Mouse (Mus musculus) kidney, adult 2 months (tissue): ENCODE results near the gene Elavl1. TPM values are rescaled to one million over a fixed set of nuclear protein-coding genes. Genes with fewer than 3 reads are reported as not detected.

Source experiments
- DNase-seq: peaks from one replicate; pipeline ENCODE4 v3.0.0; 2021
- H3K27ac ChIP-seq: fragments of 200-500 bp; 2 replicates; pipeline ENCODE4 v1.5.1; 2012; ENCODE audit warnings: low read depth, low read length, control low read depth, inconsistent platforms; ENCODE audit not compliant: insufficient read depth
- H3K27me3 ChIP-seq: fragments of 200-500 bp; replicated peaks from 2 replicates; pipeline ENCODE4 v1.6.1; 2012; ENCODE audit warnings: mild to moderate bottlenecking, moderate library complexity, low read length, inconsistent platforms; ENCODE audit not compliant: control insufficient read depth, insufficient read depth
- H3K36me3 ChIP-seq: fragments of 200-500 bp; 2 replicates; pipeline ENCODE4 v1.6.1; 2012; ENCODE audit warnings: mild to moderate bottlenecking, moderate library complexity, low read length, inconsistent platforms; ENCODE audit not compliant: control insufficient read depth, insufficient read depth
- H3K4me1 ChIP-seq: fragments of 200-500 bp; 2 replicates; pipeline ENCODE4 v1.6.1; 2011; ENCODE audit warnings: low read length; ENCODE audit not compliant: control insufficient read depth, insufficient read depth
- H3K4me3 ChIP-seq: fragments of 200-500 bp; 2 replicates; pipeline ENCODE4 v1.5.1; 2011; ENCODE audit warnings: mild to moderate bottlenecking, low read depth, low read length, control low read depth; ENCODE audit not compliant: insufficient read depth
- CTCF ChIP-seq: fragments of 200-500 bp; conservative IDR thresholded peaks from 2 replicates; pipeline ENCODE4 v1.5.1; 2011; ENCODE audit warnings: low read depth, mild to moderate bottlenecking, control low read depth, low read length, moderate library complexity, mixed read lengths; ENCODE audit not compliant: insufficient read depth, insufficient read length
- POLR2A ChIP-seq: fragments of 200-500 bp; IDR thresholded peaks from one replicate; pipeline ENCODE4 v1.6.1; 2011; ENCODE audit warnings: low read depth, low read length, control low read depth
- WGBS: fragments of 180-500 bp; shearing (Covaris S2); methylation state at CpG from one replicate; pipeline ENCODE4 v1.1.7; 2018; 5-methylcytosine and 5-hydroxymethylcytosine counted together
- polyA plus RNA-seq: library from polyadenylated mRNA; depleted of rRNA; stranded (reverse); fragments of >200 nt; gene quantifications from 2 replicates; pipeline ENCODE4 v1.2.3, GENCODE M21; 2012

Gene Elavl1
- polyA plus RNA-seq, 1 experiment = 35.9 TPM

DNA sequence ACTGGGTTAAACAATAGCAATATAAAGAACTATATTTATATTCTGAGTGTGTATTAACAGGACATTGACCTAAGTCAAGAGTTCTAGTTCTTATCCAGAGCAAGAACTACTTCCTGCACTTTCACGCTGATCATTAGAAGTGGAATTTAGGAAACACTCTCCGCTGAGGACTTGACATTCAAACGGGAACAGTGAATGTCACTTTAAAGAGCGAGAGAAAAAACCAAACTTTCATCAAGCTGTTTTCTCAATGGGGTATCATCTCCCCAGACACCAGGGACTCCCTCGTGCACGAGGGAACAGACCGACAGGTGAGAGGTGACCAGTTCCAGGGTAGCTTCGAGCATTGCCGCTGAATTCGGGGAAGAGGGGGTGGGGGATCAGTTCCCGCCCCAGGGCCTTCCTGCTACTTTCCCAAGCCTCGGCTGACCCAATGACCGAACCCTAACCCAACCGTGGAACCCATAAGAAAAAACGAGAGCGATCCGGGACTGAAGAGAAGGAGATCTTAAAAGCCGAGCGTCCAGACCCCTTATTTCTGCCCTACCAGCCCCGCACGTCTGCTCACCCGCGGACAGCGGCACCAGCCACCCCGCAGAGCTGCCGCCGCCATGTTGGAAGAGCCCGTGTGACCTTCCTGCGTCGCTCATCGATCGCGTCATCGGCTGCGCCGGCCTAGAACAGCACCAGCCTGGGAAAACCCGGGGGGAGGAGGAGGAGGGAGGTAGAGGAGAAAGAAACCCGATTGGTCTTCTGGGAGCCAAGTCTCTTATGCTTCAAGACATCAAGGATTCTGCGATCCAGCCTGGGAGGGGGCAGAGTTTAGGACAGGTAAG is 49.7 kb downstream of the Elavl1 start, which contains the start of gene Timm44:
Gene Timm44, minus strand, starts transcription at position 639 of the 836 bp plus-strand sequence.
- DNase-seq = peak; percentile 98
- Histone ChIP-seq H3K36me3 (no peaks in the 10 kb centered on the region; the same call in 1 of the 2 replicates), H3K4me1 (peaks cover 9% of the 10 kb centered on the region; the same call in 1 of the 2 replicates), H3K27ac (peak within 1 kb of the TSS; percentile 48), H3K27me3 (no peaks in the 10 kb centered on the region), H3K4me3 (peak within 1 kb of the TSS; percentile 88)
- WGBS = under 1% methylated on average over 39 of the region's 39 CpGs
- peak; percentile 6 for TF ChIP-seq POLR2A
- TF ChIP-seq CTCF = no peak

DNA sequence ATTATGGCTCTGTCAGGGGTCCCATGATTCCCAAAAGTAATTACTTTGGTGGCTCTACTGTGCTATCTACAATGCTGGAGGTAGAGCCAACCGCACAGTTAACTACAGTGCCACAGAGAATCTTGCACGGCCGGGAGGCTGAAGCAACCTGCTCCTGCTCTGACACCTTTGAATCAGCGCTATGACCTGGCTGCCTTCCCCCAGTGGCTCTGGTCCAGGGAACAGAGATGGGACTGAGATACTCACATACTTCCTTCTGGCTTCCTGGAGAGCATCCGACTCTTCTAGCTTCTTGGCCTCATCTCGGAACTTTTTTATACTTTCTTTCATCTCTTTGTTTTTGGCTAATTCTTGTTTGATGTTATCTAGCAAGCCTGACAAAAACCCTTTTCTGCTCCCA is 55.6 kb downstream of the Elavl1 start:
- H3K36me3 ChIP-seq = no peaks in the 10 kb centered on the region; the same call in 1 of the 2 replicates
- H3K27ac ChIP-seq = no peak overlapping the region
- WGBS = 85% methylated on average over 6 of the region's 6 CpGs

DNA sequence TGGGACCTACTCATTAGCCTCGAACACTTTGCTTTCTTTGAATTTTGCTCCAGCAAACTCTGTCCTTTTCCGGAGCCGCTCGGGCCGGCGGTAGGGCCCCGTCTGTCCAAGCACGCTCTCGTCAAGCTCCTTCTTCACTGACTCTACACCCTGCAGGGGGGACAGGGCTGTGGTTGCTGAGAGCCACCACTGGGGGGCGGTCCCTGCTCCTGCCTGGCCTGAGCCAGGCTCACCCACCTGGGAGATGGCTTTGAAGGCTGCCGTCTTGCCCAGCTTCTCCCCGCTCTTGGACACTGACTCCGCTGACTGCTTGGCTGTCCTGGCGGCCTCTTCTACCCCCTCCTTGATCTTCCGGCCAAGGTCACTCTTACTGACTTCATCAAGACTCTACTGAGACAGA is 57.6 kb downstream of the Elavl1 start:
- WGBS = 75% methylated on average over 15 of the region's 15 CpGs
- no peaks in the 10 kb centered on the region for H3K27me3 ChIP-seq
- no peaks in the 10 kb centered on the region; the same call in 1 of the 2 replicates for H3K36me3 ChIP-seq
- H3K4me1 ChIP-seq = no peaks in the 10 kb centered on the region
- no peak overlapping the region for H3K27ac ChIP-seq
- DNase-seq = peak; percentile 28
- H3K4me3 ChIP-seq = no peak overlapping the region
- no peak for TF ChIP-seq POLR2A
- TF ChIP-seq CTCF = peak; percentile 37; the same call in 1 of the 2 replicates

More for the DNA sequence above, 55.6 kb downstream of the Elavl1 start:
- no peak for DNase-seq
- H3K4me3 ChIP-seq = no peak overlapping the region
- TF ChIP-seq POLR2A = no peak
- TF ChIP-seq CTCF = no peak
- H3K27me3 ChIP-seq = no peaks in the 10 kb centered on the region
- H3K4me1 ChIP-seq = peaks cover 4% of the 10 kb centered on the region; the same call in 1 of the 2 replicates

DNA sequence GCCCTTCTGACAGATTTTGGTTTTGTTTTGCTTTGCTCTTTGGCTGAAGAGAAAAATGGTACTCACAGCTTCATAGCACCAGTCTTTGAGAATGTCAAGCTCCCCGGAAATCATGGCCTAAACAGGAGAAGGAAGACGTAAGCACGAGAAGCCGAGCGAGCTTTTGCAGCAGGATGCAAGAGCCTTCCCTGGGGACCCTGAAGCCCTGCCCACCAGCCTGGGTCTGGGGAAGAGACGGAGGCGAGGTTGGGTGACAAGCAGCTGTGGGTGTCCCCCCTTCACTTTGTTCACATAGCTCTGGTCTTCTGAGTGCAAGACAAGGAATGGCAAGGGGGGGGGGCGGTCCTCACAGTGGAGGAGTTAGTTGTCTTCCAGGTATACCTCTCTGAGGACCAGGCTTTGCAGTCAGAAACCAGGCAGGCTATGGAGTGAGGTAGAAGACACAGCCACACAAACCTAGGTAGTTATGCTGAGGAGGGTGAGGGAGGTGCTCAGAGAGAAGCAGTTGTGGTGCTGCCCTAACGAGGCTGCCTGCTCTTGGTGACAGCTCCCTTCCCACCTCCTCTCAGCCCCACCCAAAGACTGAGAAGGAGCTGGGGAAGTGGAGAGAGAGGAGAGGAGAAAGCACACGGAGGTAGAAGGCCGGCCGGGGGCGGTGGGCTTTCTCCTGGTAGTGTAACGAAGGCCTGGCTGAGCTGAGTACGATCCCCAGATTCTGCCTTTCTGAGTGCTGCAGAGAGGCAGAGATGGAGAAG is 59.9 kb downstream of the Elavl1 start:
- Histone ChIP-seq H3K4me3 (no peak overlapping the region), H3K27ac (no peak overlapping the region), H3K27me3 (no peaks in the 10 kb centered on the region), H3K36me3 (no peaks in the 10 kb centered on the region; the same call in 1 of the 2 replicates), H3K4me1 (no peaks in the 10 kb centered on the region)
- 89% methylated on average over 15 of the region's 15 CpGs for WGBS
- TF ChIP-seq POLR2A (no peak), CTCF (no peak)
- no peak for DNase-seq

DNA sequence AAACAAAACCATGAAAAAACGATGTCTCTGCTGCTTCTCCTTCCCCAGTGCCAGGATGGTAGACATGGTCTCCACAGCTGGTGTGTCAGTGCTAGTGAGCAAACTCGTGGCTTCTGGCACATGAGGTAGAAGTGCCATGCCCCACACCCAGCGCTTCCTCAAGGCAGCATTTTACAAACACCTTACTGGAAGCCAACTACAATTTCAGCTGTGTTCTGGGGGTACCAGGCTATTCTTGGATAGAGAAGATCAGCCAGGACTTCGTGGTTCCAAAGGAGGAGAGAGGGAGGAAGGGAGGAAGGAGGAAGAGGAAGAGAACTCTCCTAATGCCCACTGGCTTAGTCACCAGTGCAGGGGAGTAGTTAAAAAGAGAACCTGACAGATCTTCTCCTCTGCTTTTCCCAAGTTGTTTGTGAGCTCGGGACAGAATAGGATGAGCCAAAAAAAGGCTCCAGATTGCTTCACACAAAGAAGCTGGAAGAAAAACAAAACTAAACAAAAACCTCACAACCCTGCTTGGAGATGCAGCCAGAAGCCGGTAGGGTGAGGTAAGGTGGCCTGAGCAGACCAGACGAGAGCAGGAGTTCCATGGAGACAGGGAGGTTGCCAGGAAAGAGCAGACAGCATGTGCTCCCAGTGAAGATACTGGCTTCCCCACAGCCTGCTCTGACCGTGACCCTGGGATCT is 62.0 kb downstream of the Elavl1 start:
- H3K4me1 ChIP-seq = no peaks in the 10 kb centered on the region
- H3K27me3 ChIP-seq = no peaks in the 10 kb centered on the region
- TF ChIP-seq CTCF (no peak), POLR2A (no peak)
- no peaks in the 10 kb centered on the region; the same call in 1 of the 2 replicates for H3K36me3 ChIP-seq
- no peak for DNase-seq
- WGBS = 87% methylated on average over 8 of the region's 8 CpGs
- H3K27ac ChIP-seq = no peak overlapping the region
- no peak overlapping the region for H3K4me3 ChIP-seq

DNA sequence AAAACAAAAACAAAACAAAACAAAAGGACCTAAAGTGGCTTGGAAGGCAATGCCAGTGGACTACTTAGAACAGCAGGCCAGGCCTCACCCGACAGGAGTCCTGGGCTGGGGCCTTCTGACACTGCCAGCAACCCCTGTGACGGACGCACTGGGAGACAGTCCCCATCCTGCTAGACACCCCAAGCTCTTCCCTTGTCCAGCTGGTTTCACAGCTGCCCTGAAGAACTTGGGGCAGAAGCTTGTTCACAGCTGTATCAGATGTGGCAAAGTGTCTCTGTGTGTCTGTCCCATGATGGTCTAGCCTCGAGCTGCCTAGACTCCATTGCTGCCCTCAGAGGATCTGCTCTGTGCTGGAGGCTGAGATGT is 65.4 kb downstream of the Elavl1 start:
- 85% methylated on average over 4 of the region's 4 CpGs for WGBS
- TF ChIP-seq CTCF (no peak), POLR2A (no peak)
- Histone ChIP-seq H3K36me3 (no peaks in the 10 kb centered on the region; the same call in 1 of the 2 replicates), H3K27me3 (no peaks in the 10 kb centered on the region), H3K4me1 (no peaks in the 10 kb centered on the region), H3K4me3 (no peak overlapping the region), H3K27ac (no peak overlapping the region)
- DNase-seq = no peak

DNA sequence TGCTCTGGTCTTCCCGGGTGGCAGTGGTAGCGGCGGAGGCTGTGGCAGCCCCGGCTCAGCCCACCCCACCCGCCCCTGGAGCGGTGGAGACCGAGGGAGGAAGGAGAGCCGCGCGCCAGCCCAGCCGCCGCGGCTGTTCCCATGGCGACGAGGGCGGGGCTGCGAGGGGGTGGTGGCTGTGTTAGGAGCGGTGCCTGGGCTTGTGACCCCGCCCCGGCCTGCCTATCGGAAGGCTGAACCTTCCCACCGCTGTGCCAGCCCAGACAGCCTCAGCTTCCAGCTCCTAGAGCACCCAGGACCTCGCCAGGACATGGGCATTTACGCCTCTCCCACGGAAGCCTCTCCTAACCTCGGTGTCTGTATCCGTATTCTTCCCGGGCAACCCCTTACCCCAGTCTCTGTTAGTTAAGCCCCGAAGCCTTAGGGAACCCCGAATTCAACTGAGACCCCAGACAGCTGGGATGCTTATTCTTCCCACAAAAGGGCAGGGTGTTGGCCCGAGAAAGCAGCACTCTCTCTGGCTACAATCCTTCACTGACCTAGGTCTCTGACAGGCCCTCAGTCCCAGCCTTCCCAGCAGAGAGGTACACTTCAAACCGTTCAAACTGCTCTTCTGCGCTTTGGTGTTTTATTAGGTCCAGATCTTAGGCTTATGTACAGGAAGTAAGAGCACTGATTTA is 65.9 kb downstream of the Elavl1 start, which contains the start of gene Ctxn1:
Gene Ctxn1, minus strand, starts transcription at position 150 of the 680 bp plus-strand sequence.
- H3K4me3 ChIP-seq = peak within 1 kb of the TSS; percentile 45
- H3K36me3 ChIP-seq = no peaks in the 10 kb centered on the region; the same call in 1 of the 2 replicates
- WGBS = 8% methylated on average over 32 of the region's 33 CpGs
- H3K27me3 ChIP-seq = no peaks in the 10 kb centered on the region
- peak; percentile 97 for DNase-seq
- H3K4me1 ChIP-seq = no peaks in the 10 kb centered on the region; the same call in 1 of the 2 replicates
- TF ChIP-seq POLR2A (no peak), CTCF (no peak)
- H3K27ac ChIP-seq = no peak within 1 kb of the TSS
